Mouse (Mus musculus) MN1 (cell line): ENCODE results near the gene Tbc1d20.
"Not testable (repeated sequence)": the region's sequence is repeated elsewhere in the genome, so short reads cannot be mapped to it uniquely, and the experiment has no call there.

Experiments used
- DNase-seq: peaks from one replicate; pipeline ENCODE4 v3.0.0-alpha.2; 2016; ENCODE audit warnings: low spot score

Gene Tbc1d20

DNA sequence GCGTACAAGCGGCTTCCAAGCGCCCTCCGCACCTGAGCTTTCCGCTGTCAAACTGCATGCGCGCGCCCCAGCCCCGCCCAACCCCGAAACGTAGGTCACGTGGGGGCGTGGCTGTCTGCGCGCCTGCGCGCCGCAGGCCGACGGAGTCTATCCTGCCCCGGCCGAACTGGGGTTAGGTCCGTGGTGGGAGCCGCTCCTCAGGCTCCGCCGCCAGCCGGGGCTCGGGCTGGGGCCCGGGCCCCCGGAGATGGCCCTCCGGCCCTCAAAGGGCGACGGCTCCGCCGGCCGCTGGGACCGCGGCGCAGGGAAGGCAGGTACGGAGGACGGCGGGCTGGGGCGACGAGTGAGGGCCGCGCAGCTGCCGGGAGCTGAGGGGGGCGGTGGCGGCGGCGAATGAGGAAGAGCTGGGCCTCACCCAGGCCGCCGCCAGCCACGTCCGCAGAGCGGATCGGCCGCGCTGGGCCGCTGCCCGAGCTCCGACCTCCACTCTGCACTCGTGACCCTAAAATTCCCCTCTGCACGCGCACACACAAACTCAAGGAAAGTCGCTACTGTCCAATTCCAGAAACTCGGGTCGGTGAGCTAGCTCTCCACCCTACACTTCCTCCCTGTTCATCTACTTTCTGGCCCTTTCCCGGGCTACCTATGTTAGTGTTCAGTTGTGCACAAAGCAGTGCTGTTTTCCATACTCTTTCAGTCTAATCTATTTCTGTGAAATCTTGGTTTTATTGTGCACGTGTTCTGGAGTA is at the start of gene Tbc1d20:
TSS of gene Tbc1d20 (plus strand) at position 102 of the 749 bp plus-strand sequence.
- DNase-seq: peak; percentile 94

- DNase-seq: no peak
These were observed 46.4 kb upstream of the Tbc1d20 start for GRCm38 (mm10) chr2:152247213-152247612.

- DNase-seq: no peak
These were observed 43.1 kb upstream of the Tbc1d20 start for GRCm38 (mm10) chr2:152250511-152250910.

GRCm38 (mm10) chr2:152259739-152260138 is 33.9 kb upstream of the Tbc1d20 start:
- DNase-seq: no peak

- DNase-seq: peak; percentile 23
These were observed 20.0 kb upstream of the Tbc1d20 start for GRCm38 (mm10) chr2:152273639-152274038.

DNA sequence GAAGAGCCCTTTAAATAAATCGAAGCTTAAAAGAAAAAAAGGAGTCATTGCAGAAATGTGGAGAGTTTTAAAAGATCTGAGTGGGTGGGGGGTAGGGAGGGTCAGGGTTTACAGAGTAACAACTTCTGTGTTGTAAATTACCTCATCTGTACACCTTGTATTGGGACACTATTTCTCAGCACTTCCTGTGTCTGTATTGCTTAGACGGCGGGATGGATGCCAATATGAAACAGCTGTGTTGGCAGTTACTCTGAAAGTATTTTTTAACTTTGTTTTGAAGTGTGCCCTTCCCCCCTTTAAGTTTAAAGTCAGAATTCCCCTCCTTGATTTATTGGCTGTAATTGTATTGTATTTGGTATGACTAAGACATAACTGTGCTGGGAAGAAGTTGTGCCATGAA is 12.2 kb upstream of the Tbc1d20 start:
- DNase-seq: no peak

- no peak for DNase-seq
These were observed 6.1 kb upstream of the Tbc1d20 start for GRCm38 (mm10) chr2:152287560-152287959.

DNA sequence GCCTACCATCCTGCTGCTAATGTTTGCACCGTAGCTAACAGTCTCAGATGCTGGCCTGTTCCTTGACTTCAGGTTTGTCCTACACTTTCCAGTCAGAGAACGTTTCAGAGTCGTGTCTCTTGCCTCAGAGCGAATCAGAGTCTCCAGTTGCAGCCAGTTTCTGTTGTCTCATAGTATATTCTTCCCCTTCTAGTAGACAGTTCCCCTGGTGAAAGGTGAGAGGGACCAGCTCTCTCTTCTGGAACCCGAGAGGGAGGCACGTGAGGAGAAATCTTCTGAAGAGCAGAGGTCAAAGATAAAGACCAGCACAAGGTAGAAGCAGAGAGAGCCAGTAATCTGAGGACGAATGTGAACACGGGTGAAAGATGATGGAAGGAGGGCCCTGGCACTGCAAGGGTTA is 5.6 kb upstream of the Tbc1d20 start:
- DNase-seq: no peak

GRCm38 (mm10) chr2:152289623-152290022 is 4.0 kb upstream of the Tbc1d20 start:
- not testable (repeated sequence) for DNase-seq

GRCm38 (mm10) chr2:152292475-152292874 is 1.2 kb upstream of the Tbc1d20 start:
- DNase-seq: no peak

DNA sequence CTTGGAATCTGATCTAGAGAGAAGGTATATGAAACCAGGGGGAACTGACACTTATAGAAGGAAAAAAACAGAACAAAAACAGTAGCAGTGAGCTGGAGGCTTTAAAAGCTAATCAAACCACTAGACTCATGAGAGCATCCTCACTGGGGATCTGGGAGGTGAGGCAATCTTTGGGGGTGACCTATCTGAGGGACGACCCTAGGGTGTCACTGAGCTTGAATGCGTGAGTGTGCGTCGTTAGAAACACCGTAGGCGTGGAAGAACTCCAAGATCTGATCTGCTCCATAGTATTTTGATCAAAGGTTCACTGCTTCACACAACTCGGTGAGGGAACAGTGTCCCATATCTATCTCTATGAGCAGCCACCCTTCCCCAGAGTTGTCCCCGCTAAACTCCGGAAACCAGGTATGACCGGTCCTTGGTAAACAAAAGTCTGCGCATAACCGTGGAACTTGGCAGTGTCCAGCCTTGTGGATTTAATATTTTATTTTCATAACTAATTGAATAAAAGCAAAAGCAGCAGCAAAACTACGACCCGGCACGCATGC is 375 bp upstream of the Tbc1d20 start:
- peak; percentile 42 for DNase-seq

GRCm38 (mm10) chr2:152294541-152294940 is 913 bp downstream of the Tbc1d20 start:
- DNase-seq: peak; percentile 20

DNA sequence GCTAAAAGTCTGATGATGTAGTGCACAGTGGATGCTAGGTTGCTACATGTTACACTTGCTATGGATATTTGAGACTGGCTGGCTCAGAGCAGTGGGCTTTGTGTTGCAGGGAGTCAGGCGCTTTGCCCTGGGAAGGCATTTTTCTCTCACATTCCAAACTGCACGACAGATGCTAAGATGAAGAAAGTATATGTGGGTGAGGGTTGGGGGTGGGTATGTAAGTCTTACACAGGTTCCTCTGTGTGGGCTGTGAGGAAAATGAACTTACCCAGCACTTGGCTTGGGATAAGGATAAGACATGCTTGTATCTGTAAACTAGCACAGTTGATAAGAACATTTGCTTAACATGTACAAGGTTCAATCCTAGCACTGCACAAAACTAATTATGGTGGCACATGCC is 9.2 kb downstream of the Tbc1d20 start:
- no peak for DNase-seq

DNA sequence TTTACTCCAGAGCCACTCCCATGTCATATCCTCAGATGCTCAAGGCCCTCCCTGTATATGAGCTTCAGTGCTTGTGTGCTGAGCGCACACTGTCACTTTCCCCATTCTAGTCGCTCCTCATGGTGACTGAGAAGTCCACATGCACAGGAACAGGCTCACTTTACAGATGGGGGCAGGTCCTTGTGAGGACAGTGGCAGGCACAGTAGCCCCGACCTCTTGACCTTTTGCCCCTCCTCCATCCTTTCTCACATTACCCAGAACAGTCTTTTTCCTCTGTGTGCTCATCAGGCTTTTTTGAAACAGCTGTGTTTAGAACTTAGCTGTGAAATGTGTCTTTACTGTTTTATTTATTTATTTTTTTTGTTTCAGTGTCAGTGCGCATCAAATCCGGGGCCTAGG is 10.2 kb downstream of the Tbc1d20 start:
- DNase-seq: no peak

GRCm38 (mm10) chr2:152305480-152305879 is 11.9 kb downstream of the Tbc1d20 start:
- DNase-seq: no peak

DNA sequence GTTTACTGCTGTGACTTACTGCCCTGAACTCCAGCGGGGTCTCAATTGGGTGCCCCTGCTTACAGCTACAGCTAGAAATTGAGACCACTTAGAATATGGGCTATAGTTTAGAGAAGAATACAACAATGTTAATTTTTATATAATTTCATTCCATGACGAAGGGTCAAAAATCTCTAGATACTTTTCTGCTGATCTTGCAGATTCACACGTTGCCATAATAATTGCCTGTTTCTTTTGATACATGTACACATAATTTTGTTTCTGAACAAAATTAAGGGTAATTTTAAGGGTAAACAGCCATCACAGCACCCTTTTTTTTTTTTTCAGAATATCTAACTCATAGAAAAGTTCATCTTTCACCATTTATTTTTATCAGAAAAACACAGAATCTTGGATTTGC is 13.6 kb downstream of the Tbc1d20 start:
- DNase-seq: no peak

GRCm38 (mm10) chr2:152312996-152313395 is 19.4 kb downstream of the Tbc1d20 start:
- no peak for DNase-seq

DNA sequence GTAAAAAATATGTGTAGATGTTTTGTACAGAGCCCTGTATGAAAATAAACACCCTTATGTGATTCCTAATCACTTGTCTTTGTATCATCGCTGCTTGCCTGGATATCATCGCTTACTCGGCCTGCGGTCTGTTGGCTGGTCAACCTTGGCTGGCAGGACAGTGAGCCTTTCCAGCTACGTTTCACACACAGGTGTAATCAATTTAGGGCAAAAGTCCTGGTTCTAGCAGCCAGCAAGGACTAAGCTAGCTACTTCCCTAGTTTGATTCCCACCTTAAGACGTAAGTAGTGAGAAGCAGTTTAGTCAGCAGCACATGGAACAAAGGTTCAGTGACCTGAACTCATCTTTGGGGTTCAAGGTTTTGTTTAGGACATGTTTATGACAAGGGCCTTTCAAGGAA is 20.3 kb downstream of the Tbc1d20 start:
- DNase-seq: no peak

GRCm38 (mm10) chr2:152317054-152317453 is 23.4 kb downstream of the Tbc1d20 start:
- no peak for DNase-seq

GRCm38 (mm10) chr2:152321558-152321957 is 27.9 kb downstream of the Tbc1d20 start:
- DNase-seq: no peak

GRCm38 (mm10) chr2:152322198-152322597 is 28.6 kb downstream of the Tbc1d20 start:
- DNase-seq: no peak

DNA sequence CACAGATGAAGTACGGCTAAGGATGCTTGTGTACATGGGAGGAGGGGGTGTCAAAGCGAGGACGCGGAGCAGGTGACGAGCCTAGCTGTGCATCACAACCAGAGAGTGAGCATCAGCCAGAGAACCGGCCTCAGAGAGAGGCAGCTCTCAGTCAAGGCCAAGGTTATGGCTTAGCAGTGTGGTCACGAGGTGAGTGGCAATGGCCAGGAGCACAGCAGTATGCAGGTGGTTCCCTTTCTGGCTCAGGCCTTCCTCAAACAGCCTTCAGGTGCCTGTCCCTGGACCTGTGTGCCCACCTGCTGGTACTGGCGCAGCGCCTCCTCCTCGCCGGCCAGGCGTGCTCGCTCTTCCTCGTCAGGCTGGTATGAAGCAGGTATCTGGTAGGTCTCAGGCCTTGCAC is 30.3 kb downstream of the Tbc1d20 start:
- no peak for DNase-seq

DNA sequence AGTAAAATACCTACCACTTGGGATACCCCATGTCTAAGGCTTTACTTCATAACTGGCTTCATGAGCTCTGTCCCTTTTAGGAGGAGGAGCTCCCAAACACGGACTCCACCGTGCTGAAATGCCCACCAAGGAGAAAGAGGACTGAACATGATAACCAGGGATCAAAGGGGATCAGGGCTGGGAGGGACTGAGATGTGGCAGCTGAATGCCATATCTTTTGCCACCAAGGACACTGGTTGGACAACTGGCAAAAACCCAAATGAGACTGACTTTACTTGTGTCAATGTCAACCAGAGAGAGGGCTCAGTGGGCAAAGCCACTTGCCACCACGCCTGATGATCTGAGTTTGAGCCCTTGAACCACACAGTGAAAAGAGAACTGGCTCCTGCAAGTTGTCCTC is 31.2 kb downstream of the Tbc1d20 start:
- DNase-seq: no peak

DNA sequence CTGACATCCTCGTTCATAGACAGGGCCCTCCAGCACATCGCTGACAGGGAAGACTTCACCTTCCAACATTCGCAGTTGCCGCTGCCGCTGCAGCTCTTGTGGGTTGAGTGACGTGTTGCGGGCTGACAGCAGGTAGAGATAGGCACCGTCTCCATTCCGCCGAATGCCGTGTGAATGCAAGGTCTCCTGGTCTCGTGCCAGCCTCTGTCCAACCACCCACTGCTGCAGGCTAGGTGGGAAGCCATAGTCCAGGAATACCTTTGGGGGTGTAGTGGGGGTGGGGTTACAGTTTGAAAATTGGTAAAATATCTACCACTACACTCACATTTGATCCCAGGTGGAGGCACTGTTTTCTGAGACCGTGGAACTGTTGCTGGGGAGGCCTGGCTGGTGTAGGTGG is 32.5 kb downstream of the Tbc1d20 start:
- DNase-seq: no peak
